Mouse (Mus musculus): ENCODE results near the gene Mea1. TPM values are rescaled to one million over a fixed set of nuclear protein-coding genes. Genes with fewer than 3 reads are reported as not detected.

Gene Mea1
- total RNA-seq, 2 experiments from 2014 or later = 4.2 to 22.6 TPM

DNA sequence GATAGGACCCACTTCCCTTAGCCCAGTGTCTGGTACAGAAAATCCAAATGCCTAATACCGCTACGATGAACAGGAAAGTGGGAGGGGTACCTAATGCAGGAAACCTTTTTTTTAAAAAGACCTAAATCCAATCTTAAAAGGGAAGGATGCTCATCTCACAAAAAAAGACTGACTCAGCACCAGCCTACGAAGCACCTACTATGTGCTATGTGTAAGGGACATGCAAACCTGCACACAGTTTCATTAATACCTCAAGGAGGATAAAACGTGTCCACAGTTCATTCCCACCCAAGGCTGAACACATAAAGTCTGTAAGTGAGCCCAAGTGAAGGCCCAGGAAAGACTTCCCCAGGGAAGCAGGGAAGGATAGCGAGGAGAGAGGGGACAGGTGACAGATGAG, 23.9 kb downstream of the Mea1 start:
- no peak for ATAC-seq (replicated peaks; ENCODE audit: low FRiP score, poor library complexity, severe bottlenecking)

DNA sequence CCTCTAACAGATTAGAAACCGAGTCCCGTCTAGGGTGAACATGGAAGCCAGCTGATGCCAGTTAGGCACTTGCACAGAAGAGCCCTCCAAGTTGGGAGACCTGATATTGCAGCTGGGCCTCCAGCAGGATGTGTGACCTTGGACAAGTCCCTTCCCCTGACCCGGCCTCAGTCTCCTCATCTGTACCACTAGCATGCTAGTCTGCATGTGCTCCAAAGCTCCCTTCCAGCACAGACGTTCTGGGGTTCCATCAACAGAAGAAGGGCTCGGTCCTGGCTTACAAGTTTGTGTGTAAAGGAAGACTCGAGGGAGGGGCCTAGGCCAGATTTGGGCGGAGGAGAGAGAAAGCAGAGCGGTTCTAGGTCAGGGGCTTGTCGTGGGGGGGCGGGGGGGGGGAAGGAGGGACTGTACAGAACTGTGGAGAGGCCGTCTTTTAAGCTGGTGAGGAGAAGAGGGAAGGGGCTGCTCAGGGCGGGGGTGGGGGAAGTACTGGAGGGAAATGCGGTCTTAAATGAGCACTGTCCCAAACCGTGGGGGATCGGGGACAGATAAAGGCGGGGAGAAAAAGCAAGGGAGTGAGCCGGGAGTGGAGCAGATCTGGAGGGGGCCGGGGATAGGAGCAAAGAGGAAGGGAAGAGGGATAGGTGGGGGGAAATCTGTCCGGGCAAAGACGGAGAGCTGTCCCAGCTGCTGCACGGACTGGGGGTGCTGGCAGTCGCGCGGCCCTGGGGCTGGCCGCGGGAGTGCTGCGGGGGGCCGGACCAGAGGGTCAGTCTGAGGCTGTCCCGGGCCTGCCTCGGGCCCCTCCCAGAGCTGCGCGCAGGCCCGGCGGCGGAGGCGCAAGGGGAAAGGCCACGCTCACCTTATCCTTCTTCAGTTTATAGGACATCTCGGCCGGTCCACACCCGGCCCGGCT, 25.6 kb downstream of the Mea1 start:
- no peak; the same call in 1 of the 2 replicates for ATAC-seq (replicated peaks; ENCODE audit: low FRiP score, poor library complexity, severe bottlenecking)

DNA sequence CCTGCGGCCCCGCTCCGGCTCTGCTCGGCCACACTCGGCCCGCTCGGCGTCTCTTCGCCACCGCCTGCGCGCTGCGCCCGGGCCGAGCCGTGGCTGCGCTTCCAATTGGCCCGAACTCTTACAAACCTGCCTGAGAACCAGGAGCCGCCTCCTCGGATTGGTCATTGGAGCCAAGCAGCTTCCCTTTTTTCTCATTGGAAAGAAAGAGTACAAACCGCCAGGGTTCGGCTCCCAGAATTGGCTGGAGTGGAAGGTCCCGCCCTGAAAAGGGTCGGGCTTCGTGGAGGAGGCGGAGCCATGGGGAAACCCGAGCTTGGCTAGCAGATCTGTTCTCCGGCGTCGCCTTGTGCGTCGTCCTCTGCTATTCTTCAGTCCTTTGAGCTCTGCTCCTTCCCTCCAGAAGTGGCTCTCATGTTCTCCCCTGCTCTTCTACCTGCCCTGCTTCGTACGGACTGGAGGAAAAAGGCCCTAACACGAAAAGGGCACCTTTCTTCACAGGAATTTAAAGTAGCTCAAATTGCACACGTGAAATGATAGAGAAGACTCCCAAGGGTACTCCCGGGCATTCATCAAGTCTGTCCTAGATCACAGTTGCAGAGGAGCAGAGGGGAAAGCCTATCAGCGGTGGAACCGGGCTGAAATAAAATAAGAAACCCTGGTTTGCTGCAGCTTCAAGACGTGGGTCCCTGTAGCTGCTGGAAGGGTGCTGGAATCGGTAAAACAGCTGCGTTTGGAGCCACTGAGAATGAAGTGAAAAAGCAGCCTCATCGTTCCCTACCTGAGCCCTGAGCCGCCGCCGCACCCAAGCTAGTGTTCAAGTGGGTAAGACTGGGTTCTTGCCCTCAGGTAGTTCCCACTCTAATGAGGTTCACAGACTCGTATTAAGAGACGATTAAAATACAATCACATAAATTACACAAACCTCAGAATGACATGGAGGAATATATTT, 26.6 kb downstream of the Mea1 start, which contains the start of gene Ppp2r5d:
Gene Ppp2r5d (minus strand): TSS at position 225 of the 949 bp plus-strand sequence.
- peak; percentile 97 for ATAC-seq (replicated peaks; ENCODE audit: low FRiP score, poor library complexity, severe bottlenecking)

DNA sequence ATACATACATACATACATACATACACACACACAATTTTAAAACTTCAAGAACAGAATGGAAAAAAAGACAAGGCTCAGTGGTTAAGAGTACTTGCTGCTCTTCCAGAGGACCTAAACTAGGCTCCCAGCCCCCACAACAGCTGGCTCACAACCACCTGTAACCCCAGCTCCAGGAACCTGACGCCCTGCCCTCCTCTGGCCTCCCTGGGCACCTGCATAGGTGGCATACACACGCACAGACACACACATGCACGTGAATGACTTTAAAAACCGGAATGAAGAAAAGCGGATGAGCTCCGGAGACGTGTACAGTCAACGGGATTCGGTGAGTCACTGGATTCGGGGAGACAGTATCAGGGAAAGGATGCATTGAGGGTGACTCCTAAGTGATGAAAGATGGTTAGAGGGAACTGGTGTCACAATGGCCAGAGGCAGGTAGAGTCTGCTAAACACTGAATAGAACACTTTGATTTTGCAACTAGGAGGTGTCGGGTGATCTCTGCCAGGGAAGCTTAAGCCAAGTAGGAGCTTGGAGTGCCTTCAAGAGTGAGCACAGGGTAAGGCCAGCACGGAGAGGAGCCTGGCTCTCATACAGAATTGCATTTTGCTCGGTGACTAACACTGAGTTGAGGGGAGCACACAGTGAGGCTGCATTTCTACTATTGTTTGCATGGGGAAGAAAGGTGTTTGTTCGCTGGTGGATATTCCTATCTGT, 27.9 kb downstream of the Mea1 start:
- no peak for ATAC-seq (replicated peaks; ENCODE audit: low FRiP score, poor library complexity, severe bottlenecking)

DNA sequence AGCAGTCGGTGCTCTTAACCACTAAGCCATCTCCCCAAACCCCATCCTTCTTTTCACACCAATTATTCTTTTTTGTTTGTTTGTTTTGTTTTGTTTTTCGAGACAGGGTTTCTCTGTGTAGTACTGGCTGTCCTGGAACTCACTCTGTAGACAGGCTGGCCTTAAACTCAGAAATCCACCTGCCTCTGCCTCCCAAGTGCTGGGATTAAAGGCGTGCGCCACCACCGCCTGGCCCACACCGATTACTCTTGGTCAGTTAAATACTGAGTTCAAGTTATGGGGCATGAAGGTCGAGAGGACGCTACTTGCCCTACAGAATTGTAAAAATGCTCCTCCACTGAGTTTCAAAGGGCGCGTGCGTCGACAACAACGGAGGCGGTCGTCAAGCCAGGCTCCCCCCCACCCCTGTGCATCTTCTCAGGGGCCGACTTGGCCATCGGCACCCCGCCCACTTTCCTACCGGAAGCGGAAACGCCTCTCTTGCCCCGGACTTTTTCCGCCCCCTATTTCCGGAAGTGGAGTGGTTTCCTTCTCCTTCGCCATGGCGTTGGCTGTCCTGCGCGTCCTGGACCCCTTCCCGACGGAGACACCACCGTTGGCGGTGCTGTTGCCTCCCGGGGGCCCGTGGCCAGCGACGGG, 32.5 kb downstream of the Mea1 start, which contains the start of gene Pex6:
Gene Pex6 (plus strand): TSS at position 505 of the 639 bp plus-strand sequence.
- peak; percentile 97 for ATAC-seq (replicated peaks; ENCODE audit: low FRiP score, poor library complexity, severe bottlenecking)

DNA sequence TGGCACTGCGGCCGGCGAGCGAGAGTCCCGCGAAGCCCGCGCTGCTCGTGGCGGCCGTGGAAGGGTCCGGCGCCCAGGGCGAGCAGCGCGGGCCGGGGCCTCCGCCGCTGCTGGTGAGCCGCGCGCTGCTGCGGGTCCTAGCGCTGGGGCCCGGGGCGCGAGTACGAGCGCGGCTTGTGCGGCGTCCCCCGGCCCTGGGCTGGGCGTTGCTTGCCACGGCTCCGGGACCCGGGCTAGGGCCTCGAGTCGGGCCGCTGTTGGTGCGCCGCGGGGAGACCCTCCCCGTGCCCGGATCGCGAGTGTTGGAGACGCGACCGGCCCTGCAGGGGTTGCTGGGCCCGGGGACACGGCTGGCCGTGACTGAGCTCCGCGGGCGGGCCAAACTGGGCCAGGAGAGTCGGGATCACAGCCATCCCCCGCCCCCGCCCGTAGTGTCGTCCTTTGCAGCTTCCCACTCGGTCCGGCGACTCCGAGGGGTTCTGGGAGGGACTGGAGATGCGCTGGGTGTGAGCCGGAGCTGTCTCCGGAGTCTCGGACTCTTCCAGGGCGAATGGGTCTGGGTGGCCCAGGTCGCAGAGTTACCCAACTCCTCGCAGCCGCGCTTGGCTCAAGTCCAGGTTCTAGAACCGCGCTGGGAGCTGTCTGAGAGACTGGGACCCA, 33.1 kb downstream of the Mea1 start:
- ATAC-seq (replicated peaks; ENCODE audit: low FRiP score, poor library complexity, severe bottlenecking) = 0 out of 2 replicates have a peak, but pooled peaks have one; percentile 41

DNA sequence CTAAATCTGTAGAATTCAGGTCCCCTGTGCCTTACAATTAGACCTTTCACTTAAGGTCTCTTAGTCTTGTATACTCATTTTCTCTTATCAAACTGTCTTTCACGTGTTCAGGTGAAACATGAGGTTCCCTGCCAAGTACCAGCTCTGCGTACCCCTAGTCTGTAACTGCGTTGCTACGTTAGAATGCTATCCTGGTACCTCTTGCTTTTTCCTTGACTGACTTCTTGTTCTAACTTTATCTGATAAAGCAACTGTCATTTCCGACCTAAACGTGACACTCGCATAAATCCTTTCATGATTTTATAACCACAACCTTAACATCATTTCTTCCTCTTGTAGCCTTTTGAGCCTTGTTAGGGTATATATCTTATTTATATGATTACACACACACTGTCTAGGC, 33.8 kb downstream of the Mea1 start:
- ATAC-seq (replicated peaks; ENCODE audit: low FRiP score, poor library complexity, severe bottlenecking) = no peak

DNA sequence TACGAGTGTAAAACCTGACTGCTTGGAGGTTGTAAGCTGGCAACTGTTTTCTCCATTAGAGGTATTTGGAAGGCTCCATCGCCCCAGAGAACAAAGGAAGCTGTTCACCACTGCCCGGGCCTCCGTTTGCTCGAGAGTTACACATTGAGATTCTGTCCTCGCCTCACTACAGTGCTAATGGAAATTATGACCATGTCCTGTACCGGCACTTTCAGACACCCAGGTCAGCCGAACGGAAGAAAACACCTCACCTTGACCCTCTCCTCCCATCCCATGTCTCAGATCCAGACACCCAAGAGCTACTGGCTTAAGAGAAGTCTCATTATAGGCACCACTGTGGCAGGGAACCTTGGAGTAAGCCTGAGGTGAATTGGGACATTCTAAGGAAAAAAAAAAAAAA, 35.3 kb downstream of the Mea1 start:
- no peak for ATAC-seq (replicated peaks; ENCODE audit: low FRiP score, poor library complexity, severe bottlenecking)

DNA sequence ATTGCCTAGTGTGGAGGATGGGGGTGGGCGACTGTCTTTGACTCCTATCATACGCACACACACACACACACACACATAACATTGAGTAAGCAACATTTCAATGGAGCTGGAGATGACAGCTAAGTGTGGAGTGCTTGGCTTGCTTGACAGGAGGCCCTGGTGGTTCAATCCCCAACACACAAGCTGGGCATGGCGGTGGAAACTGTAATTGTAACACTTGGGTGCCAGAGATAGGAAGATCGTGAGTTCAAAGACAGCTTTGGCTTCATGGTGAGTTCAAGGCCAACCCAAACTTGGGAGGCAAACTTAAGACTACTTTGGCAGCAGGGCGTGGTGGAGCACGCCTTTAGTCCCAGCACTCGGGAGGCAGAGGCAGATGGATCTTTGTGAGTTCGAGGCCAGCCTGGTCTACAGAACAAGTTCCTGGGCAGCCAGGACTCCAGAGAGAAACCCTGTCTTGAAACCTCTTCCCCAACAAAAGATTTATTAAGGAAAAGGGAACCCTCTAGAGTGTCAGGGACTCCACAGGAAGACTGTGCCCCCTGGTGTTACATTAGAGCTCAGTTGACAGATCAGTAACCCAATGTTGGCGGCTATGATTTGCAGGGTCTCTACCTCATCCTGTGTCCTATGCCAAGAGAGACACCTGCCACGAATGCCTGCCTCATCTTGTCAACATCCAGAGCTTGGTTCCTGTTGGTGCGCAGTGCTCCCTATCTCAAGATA, 36.3 kb downstream of the Mea1 start:
- ATAC-seq (replicated peaks; ENCODE audit: low FRiP score, poor library complexity, severe bottlenecking) = no peak

DNA sequence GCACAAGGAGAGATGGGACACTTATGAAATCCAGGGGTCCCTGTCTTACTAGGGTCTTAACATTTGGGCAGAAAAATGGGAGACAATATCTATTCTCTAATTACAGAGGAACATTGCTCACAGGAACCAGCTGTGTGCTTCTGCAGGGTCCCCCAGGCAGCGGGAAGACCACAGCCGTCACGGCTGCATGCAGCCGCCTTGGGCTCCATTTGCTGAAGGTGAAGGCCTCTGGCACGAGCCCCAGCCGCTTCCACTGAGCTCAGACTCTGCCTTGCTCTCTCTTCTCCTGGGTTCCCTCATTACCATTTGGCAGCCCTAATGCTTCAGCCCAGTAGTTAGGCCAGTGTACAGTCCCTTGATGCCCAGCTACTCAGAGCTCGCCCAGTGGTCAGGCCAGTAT, 42.5 kb downstream of the Mea1 start:
- no peak for ATAC-seq (replicated peaks; ENCODE audit: low FRiP score, poor library complexity, severe bottlenecking)

DNA sequence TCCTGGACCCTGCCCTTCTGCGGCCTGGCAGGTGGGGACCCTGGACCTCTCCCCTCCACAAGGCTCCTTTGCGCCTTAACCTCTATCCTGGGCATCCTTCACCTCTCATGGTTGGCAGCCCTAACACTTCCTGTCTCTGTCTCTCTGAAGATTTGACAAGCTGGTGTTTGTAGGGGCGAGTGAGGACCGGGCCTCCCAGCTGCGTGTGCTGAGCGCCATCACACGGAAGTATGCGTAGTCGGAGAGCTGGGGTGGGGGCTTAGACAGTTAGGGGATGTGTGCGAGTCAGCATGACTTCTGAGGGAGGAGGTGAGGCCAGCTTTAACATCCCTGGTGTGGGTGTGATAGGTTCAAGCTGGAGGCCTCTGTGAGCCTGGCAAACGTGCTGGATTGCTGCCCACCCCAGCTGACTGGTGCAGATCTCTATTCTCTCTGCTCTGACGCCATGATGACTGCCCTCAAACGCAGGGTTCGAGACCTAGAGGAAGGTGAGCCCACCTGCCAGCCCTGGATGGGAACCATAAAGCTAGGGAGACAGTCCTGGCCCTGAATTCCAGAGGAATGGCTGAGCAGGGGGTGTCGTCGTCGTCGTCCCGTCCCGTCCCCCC, 46.0 kb downstream of the Mea1 start:
- ATAC-seq (replicated peaks; ENCODE audit: low FRiP score, poor library complexity, severe bottlenecking) = no peak

DNA sequence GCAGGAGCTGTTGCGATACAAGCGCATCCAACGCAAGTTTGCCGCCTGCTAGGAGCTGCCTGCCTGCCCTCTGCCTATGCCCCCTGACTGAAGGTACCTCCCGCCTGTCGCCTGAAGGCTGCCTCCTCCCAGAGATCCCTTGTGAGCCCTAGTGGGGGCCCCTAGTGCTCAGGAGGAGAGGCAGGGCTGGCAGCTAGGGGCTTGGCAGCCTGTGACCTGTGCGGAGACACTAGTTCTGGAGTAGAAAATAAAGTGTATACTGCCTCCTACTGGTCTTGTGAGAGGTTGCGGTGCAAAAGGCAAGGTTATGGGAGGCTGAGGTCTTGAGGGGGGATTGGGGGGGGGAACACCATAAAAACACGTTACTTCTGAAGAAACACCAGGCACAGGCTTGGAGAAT, 46.7 kb downstream of the Mea1 start:
- no peak for ATAC-seq (replicated peaks; ENCODE audit: low FRiP score, poor library complexity, severe bottlenecking)

DNA sequence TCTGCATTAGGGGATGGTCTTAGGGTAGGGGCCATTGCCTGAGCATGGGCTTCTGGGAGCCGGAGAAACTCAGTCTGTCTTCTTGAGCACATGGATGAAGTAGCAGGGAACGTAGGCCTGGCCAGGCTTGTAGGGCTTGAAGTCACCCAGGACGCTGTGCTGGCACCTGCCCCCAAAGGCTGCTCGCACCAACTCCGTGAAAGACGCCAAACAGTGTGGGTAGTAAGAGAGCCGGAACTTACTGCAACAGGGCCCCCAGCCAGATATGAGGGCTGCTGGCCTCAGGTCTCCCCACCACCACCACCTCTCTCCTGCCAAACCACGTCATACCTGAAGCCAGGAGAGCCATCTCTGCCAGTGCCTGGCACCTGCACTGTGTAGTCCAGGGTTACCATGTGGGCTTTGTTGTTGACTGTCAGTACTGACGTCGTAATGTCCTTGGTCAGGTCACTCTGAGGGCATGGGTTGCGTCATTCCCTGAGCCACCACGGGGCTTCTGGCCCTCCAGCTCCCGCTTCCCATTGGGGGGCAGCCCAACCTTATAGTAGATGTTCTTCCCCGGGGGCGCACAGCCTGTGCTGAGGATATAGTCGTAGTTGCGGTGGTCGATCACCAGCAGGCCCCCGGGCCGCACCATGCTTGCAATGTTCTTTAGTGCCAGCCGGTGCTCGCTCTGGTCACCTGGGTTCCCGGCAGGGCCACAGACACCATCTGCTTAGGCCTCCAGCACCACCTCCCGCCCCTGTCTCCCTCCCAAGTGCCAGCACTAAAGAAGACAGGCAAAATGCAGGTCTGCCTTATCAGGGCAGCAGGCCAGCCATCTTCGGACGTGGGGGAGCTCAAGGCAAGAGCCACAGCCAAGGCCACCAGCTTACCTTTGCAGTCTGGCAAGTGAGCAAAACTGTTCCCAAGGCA, 47.4 kb downstream of the Mea1 start:
- ATAC-seq (replicated peaks; ENCODE audit: low FRiP score, poor library complexity, severe bottlenecking) = no peak

DNA sequence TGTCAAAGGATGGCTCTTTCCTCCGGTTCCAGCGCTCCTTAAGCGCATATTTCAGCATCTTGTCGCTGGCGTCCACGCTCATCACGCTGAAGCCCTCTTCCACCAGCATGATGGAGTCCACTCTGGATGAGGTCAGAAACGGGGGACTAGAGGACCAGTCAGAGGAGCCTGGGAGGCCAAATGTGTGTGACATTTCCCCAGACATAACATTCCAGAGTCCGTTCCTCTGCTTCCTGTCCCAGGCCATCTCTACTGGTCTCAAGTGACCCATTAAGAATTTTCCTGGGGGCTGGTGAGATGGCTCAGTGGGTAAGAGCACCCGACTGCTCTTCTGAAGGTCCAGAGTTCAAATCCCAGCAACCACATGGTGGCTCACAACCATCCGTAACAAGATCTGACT, 48.7 kb downstream of the Mea1 start:
- no peak for ATAC-seq (replicated peaks; ENCODE audit: low FRiP score, poor library complexity, severe bottlenecking)

DNA sequence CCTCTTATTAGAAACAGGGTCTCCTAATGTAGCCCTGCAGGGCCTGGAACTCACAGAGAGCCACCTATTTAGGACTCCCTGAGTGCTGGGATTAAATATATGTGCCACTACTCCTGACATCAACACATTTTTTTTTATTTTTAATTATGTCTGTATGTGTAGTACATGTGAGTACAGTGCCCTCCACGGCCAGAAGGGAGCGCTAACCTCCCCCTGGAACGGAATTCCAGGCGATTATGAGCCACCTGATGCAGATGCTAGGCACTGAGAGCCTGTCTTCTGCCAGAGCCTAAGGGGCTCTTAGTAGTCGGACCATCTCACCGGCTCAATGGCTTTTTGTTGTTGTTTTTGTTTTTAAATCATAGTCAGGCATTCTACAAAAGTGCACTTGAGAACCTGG, 49.4 kb downstream of the Mea1 start:
- ATAC-seq (replicated peaks; ENCODE audit: low FRiP score, poor library complexity, severe bottlenecking) = no peak

DNA sequence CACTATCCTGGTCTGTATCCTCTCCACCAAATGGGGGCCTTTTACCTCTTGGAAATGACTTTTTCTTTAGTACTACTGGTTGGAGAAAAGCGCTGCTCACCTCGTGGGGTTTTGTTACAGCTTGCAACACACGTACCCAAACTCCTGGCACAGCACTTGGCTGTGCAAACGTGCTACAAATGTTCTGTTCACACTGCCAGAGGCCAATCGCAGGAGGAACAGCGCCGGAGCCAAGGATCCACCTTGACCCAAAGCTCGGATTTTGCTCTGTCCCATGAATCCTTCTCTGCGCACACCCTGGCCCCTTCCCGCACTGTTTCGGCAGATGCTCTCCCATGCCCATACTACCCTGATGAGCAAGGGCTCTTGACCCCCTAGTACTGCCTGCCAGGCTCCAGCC, 49.9 kb downstream of the Mea1 start:
- no peak for ATAC-seq (replicated peaks; ENCODE audit: low FRiP score, poor library complexity, severe bottlenecking)

DNA sequence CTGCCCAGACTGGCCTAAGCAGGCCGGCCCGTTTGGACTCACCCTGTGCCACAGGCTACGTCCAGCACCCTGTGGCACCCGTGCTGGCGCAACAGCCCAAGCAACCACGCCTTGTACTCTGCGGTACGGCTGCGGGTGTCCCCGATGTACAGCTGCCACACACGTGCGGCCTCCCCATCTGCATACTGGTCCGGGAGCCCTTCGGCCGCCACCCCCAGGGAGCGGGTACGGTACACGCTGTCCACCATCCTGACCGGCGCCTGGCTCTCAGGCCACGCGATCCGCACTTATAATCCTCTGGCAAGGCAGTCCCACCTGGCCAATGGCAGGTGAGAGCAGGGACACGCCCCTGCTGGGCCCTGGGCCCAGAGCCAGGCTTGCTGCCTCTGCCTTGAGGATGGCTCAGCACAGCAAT, 50.3 kb downstream of the Mea1 start, which contains the start of gene Gnmt:
Gene Gnmt (minus strand): TSS at position 265 of the 415 bp plus-strand sequence.
- ATAC-seq (replicated peaks; ENCODE audit: low FRiP score, poor library complexity, severe bottlenecking) = no peak
